Mouse (Mus musculus) small intestine, adult 2 months (tissue): Measurements from ENCODE around the gene Get4.

ENCODE experiments used
- CTCF ChIP-seq: fragments of 200-500 bp; IDR thresholded peaks from 2 replicates; pipeline ENCODE4 v1.5.1; 2012; ENCODE audit warnings: low read depth, mild to moderate bottlenecking, control low read depth, inconsistent platforms, low read length, moderate library complexity, mixed read lengths; ENCODE audit not compliant: insufficient replicate concordance, insufficient read length; ENCODE audit errors: extremely low read depth
- POLR2A ChIP-seq: fragments of 200-500 bp; IDR thresholded peaks from 2 replicates; pipeline ENCODE4 v1.6.1; 2012; ENCODE audit warnings: low read depth, mild to moderate bottlenecking, control low read depth, inconsistent platforms, low read length, moderate library complexity

GRCm38 (mm10) chr5:139220610-139221009, 31.5 kb upstream of the Get4 start:
- TF ChIP-seq CTCF = no peak
- TF ChIP-seq POLR2A = no peak
